Mouse (Mus musculus) megakaryocyte, embryonic 14.5 days (primary cell): ENCODE measurements around the gene Arhgap24.

ENCODE experiments used
- FLI1 ChIP-seq: IDR thresholded peaks from 2 replicates; pipeline ENCODE4 v1.6.1; 2012; ENCODE audit warnings: low read length, inconsistent platforms, mixed read lengths
- GATA1 ChIP-seq: IDR thresholded peaks from 3 replicates; pipeline ENCODE4 v1.6.1; 2012; ENCODE audit warnings: mixed read lengths, low read length, inconsistent platforms, borderline replicate concordance

- no peak for TF ChIP-seq GATA1
- no peak for TF ChIP-seq FLI1
These were observed 25.9 kb upstream of the Arhgap24 start for GRCm38 (mm10) chr5:102455247-102455646.
